Mouse (Mus musculus) bone marrow, adult 2 months (tissue): ENCODE measurements around the gene Prmt9.

Experiments
- CTCF ChIP-seq: fragments of 200-500 bp; IDR thresholded peaks from 2 replicates; pipeline ENCODE4 v1.5.1; 2011; ENCODE audit warnings: low read length, control low read depth; ENCODE audit not compliant: control insufficient read depth, insufficient read depth
- POLR2A ChIP-seq: fragments of 200-500 bp; IDR thresholded peaks from 2 replicates; pipeline ENCODE4 v1.6.1; 2011; ENCODE audit warnings: low read depth, mild to moderate bottlenecking, control low read depth, low read length, borderline replicate concordance; ENCODE audit not compliant: control insufficient read depth

GRCm38 (mm10) chr8:77534358-77534992 lies 14.7 kb upstream of the Prmt9 start:
- TF ChIP-seq POLR2A, result no peak
- TF ChIP-seq CTCF, result no peak
